Mouse (Mus musculus) midbrain, embryonic 15.5 days (tissue): ENCODE data around the gene Epp13. TPM values are rescaled to one million over a fixed set of nuclear protein-coding genes. Genes with fewer than 3 reads are reported as not detected.
"Not testable (repeated sequence)": the region's sequence is repeated elsewhere in the genome, so short reads cannot be mapped to it uniquely, and the experiment has no call there.

ENCODE experiments used
- ATAC-seq: fragments of 200-750 bp; cut with Nextera tagmentation; replicated peaks from 2 replicates; pipeline ENCODE4 v1.8.0; 2017; ENCODE audit warnings: moderate TSS enrichment
- H3K27ac ChIP-seq: fragments of 300-500 bp; sonication (generic); 2 replicates; pipeline ENCODE4 v1.5.1; 2015; ENCODE audit warnings: mild to moderate bottlenecking, inconsistent platforms
- H3K27me3 ChIP-seq: fragments of 300-500 bp; sonication (generic); replicated peaks from 2 replicates; pipeline ENCODE4 v1.6.1; 2015; ENCODE audit warnings: inconsistent platforms
- H3K36me3 ChIP-seq: fragments of 300-500 bp; sonication (generic); replicated peaks from 2 replicates; pipeline ENCODE4 v1.6.1; 2015; ENCODE audit warnings: inconsistent platforms
- H3K4me1 ChIP-seq: fragments of 300-500 bp; sonication (generic); 2 replicates; pipeline ENCODE4 v1.6.1; 2015; ENCODE audit warnings: inconsistent platforms
- H3K4me2 ChIP-seq: fragments of 300-500 bp; sonication (generic); 2 replicates; pipeline ENCODE4 v1.6.1; 2015; ENCODE audit warnings: inconsistent platforms, mild to moderate bottlenecking, moderate library complexity
- H3K4me3 ChIP-seq: fragments of 300-500 bp; sonication (generic); 2 replicates; pipeline ENCODE4 v1.5.1; 2015; ENCODE audit warnings: mild to moderate bottlenecking, inconsistent platforms
- H3K9ac ChIP-seq: fragments of 300-500 bp; sonication (generic); 2 replicates; pipeline ENCODE4 v1.6.1; 2015; ENCODE audit warnings: mild to moderate bottlenecking, inconsistent platforms
- H3K9me3 ChIP-seq: fragments of 300-500 bp; sonication (generic); 2 replicates; pipeline ENCODE4 v1.6.1; 2016; ENCODE audit warnings: inconsistent platforms
- WGBS: fragments of 180-500 bp; shearing (Covaris S2); methylation state at CpG from one replicate; pipeline ENCODE4 v1.1.7; 2015; ENCODE audit warnings: mixed read lengths; 5-methylcytosine and 5-hydroxymethylcytosine counted together
- polyA plus RNA-seq: library from polyadenylated mRNA; unstranded; fragments of >200 nt; fragmentation: Nextera tagmentation; extraction: Ambion mirVana; gene quantifications from 2 replicates; pipeline ENCODE4 v1.2.1, GENCODE M21; 2015

The Epp13 gene
- polyA plus RNA-seq, 1 experiment from 2014 or later: not detected

DNA sequence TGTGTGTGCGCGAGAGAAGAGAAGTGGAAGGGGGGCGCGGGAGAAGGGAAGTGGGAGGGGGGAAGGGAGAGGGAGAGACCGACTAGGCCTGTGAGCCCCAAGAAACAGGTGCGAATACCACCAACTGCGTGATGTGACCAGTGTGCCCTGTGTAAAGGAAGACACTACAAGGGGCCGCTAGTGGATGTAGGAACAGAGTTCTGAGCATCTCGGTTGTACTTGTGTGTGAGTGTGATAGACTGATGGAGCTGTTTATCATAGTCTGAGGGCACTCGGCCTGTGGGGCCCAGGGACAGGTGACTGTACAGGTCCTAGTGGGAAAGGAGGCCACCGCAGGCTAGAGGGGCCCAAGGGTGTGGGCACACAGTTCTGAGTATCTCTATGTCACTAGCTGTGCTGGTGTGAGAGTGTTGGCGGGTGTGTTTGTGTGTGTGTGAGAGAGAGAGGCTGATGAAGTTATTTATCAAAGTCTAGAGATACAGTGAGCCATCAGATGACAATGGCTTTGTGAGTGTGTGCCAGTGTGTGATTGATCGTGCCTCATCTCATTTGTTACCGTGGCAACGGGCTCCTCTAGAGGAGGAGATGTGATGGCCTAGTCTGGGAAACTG, 34.5 kb downstream of the Epp13 start:
- ATAC-seq: peak; percentile 28
- H3K27ac ChIP-seq: peak overlapping the region; percentile 78
- peak overlapping the region; percentile 86 for H3K4me2 ChIP-seq
- 22% methylated on average over 15 of the region's 15 CpGs for WGBS
- H3K27me3 ChIP-seq: no peaks in the 10 kb centered on the region
- peak overlapping the region; percentile 43 for H3K9ac ChIP-seq
- 0 out of 2 replicates have a peak, but pooled peaks cover 3% of the 10 kb centered on the region for H3K36me3 ChIP-seq
- H3K4me3 ChIP-seq: peak overlapping the region; percentile 45
- no peaks in the 10 kb centered on the region for H3K9me3 ChIP-seq
- peaks cover 31% of the 10 kb centered on the region for H3K4me1 ChIP-seq

DNA sequence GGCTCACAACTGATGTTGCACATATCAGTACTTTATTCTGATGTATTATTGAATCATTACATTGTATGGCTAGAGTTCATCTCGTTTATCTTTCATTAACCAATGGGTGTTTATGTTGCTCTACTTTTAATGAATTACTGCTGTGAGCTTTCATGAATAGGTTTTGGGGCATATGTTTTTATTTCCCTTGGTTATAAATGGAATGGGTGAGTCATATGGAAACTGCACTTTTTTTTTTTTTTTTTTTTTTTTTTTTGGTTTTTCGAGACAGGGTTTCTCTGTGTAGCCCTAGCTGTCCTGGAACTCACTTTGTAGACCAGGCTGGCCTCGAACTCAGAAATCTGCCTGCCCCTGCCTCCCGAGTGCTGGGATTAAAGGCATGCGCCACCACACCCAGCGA, 38.6 kb downstream of the Epp13 start:
- not testable (repeated sequence) for H3K9ac ChIP-seq, H3K4me2 ChIP-seq, ATAC-seq, H3K27ac ChIP-seq, H3K9me3 ChIP-seq, H3K27me3 ChIP-seq, H3K4me3 ChIP-seq
- Histone ChIP-seq H3K4me1 (peaks cover 20% of the 10 kb centered on the region), H3K36me3 (peaks cover 32% of the 10 kb centered on the region)
- whole genome bisulfite sequencing: 93% methylated on average over 6 of the region's 6 CpGs

DNA sequence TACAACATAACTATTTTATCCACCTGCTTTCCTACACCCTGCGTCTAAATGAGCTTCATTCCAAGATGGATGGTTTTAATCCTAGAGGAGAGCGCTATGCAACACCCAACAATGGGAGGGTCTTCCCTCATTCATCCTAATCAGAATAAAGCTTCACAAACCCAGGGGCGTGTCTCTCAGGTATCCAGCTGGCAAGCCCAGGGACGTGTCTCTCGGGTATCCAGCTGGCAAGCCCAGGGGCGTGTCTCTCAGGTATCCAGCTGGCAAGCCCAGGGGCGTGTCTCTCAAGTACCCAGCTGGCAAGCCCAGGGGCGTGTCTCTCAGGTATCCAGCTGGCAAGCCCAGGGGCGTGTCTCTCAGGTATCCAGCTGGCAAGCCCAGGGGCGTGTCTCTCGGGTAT, 48.3 kb downstream of the Epp13 start:
- not testable (repeated sequence) for H3K9me3 ChIP-seq, H3K27ac ChIP-seq, H3K4me1 ChIP-seq, H3K27me3 ChIP-seq, H3K4me3 ChIP-seq, ATAC-seq, H3K4me2 ChIP-seq, H3K9ac ChIP-seq
- WGBS: 85% methylated on average over 11 of the region's 11 CpGs
- peaks cover 25% of the 10 kb centered on the region for H3K36me3 ChIP-seq

DNA sequence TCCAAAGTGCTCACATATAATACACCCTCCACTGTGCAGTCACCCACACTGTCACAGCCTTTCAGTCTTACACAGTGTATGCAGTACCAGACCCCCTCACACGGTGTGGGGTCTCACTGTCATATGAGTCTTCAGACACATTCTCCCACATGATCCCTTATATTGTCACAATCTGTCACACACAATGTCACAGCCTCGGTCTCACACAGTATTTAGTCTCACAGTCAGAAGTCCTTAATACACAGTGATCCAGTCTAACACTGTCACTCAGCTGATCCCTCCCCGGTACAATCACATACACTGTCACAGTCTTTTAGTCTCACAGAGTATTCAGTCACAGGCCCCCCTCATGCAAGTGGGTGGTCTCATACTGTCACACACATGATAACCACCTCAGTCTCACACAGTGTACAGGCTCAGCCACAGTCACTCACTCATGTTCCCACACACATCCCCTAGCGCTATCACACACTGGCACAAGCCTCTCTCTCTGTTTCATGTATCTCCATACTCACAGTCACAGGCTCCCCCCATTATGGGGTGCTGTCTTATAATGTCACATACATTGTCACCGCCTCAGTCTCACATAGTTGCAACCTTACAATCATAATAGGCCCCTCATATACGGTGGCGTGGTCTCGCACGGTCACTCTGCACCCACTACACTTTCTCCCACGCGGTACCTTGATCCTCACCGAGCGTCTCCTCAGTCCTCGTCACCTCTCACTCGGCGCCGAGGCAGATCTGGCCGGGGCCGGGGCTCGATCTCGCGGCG, 78.1 kb downstream of the Epp13 start:
- peaks cover 10% of the 10 kb centered on the region for H3K4me1 ChIP-seq
- peak overlapping the region; percentile 55 for H3K4me3 ChIP-seq
- H3K27me3 ChIP-seq: no peaks in the 10 kb centered on the region
- peak overlapping the region; percentile 89 for H3K27ac ChIP-seq
- 13% methylated on average over 23 of the region's 23 CpGs for WGBS
- peak; percentile 90 for ATAC-seq
- H3K4me2 ChIP-seq: peak overlapping the region; percentile 58
- no peaks in the 10 kb centered on the region for H3K9me3 ChIP-seq
- peak overlapping the region; percentile 68 for H3K9ac ChIP-seq
- peaks cover 4% of the 10 kb centered on the region; the same call in 1 of the 2 replicates for H3K36me3 ChIP-seq

DNA sequence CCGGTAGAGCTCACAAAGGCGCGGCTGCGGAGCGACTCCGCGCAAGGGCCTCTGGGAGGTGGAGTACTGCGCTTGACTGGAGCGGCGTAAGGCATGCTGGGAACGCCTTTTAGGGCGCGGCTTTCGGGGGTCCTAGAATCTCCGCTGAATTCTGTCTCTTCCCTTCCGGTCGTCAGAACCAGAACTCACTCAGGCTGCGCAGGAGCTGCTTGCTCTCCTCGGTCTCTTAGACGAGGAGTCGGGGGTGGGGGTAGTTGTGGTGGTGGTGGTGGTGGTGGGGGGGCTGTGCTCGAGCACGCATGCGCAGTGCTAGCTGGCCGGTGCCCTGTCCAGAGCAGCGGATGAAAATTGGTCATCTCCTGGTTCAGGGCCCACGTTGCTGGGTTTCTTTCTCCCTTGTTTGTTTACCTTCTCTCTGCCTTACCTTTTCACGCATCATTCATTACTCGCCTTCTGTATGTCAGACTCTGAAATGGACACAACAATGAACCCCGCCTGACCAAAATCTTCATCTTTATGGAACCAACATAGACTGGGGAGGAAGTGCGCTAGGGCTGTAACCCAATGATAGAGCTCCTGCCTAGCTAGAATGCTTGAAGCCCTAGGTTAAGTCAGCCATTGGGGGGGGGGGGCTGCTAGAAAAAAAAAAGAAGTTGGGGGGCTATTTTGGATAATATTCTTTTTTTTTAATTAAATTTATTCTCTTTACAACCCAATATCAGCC, 78.9 kb downstream of the Epp13 start, which contains the start of gene Zfp583:
Gene Zfp583 (minus strand): TSS at position 53 of the 724 bp plus-strand sequence.
- peak within 1 kb of the TSS; percentile 68 for H3K9ac ChIP-seq
- WGBS: 5% methylated on average over 31 of the region's 31 CpGs
- peak; percentile 94 for ATAC-seq
- no peaks in the 10 kb centered on the region; the same call in 1 of the 2 replicates for H3K36me3 ChIP-seq
- H3K27me3 ChIP-seq: no peaks in the 10 kb centered on the region
- H3K27ac ChIP-seq: peak within 1 kb of the TSS; percentile 89
- H3K4me1 ChIP-seq: peaks cover 10% of the 10 kb centered on the region
- peak within 1 kb of the TSS; percentile 55 for H3K4me3 ChIP-seq
- H3K4me2 ChIP-seq: peak within 1 kb of the TSS; percentile 58
- H3K9me3 ChIP-seq: no peaks in the 10 kb centered on the region

Other genes with a start within 250 kb of the Epp13 start
- not detected in 2 replicates for gene Vmn1r65, start 241.7 kb upstream of the Epp13 start, polyA plus RNA-seq
- not detected in 2 replicates for gene Nlrp4c, start 207.5 kb upstream of the Epp13 start, polyA plus RNA-seq
- 26.3 and 28.1 TPM in 2 replicates for gene Zfp787, start 96.7 kb upstream of the Epp13 start, polyA plus RNA-seq
- gene Zfp444, start 80.5 kb upstream of the Epp13 start, polyA plus RNA-seq: 102 TPM in 2 replicates
- gene Galp, start 55.6 kb upstream of the Epp13 start, polyA plus RNA-seq: not detected in 2 replicates
- not detected in 2 replicates for gene Zscan5b, start 30.4 kb upstream of the Epp13 start, polyA plus RNA-seq
- gene Zfp667, start 33.9 kb downstream of the Epp13 start, polyA plus RNA-seq: 15.5 and 16.8 TPM in 2 replicates
- 14.6 TPM in 2 replicates for gene Zfp583, start 78.6 kb downstream of the Epp13 start, polyA plus RNA-seq
- gene Gm3854, start 91.0 kb downstream of the Epp13 start, polyA plus RNA-seq: 8.9 and 11.1 TPM in 2 replicates
- gene Zfp78, start 110.6 kb downstream of the Epp13 start, polyA plus RNA-seq: 5.3 and 6.1 TPM in 2 replicates
- 17.7 and 18.2 TPM in 2 replicates for gene Zfp28, start 130.6 kb downstream of the Epp13 start, polyA plus RNA-seq
- gene Smim17, start 146.0 kb downstream of the Epp13 start, polyA plus RNA-seq: 5.9 and 7.5 TPM in 2 replicates
- gene Gm20715, start 157.6 kb downstream of the Epp13 start, polyA plus RNA-seq: 0.05 TPM in 1 of 2 replicates, not detected in the other
- 0.20 TPM in 1 of 2 replicates, not detected in the other for gene Olfr1344, start 186.0 kb downstream of the Epp13 start, polyA plus RNA-seq
- gene Olfr1336, start 203.5 kb downstream of the Epp13 start, polyA plus RNA-seq: not detected in 2 replicates
- gene Olfr1346, start 214.4 kb downstream of the Epp13 start, polyA plus RNA-seq: not detected in 2 replicates
- not detected in 2 replicates for gene Olfr5, start 234.2 kb downstream of the Epp13 start, polyA plus RNA-seq
- gene Olfr1347, start 247.0 kb downstream of the Epp13 start, polyA plus RNA-seq: not detected in 2 replicates